ENCODE assay signal across 11 mouse cellular contexts in the genomic region with DNA sequence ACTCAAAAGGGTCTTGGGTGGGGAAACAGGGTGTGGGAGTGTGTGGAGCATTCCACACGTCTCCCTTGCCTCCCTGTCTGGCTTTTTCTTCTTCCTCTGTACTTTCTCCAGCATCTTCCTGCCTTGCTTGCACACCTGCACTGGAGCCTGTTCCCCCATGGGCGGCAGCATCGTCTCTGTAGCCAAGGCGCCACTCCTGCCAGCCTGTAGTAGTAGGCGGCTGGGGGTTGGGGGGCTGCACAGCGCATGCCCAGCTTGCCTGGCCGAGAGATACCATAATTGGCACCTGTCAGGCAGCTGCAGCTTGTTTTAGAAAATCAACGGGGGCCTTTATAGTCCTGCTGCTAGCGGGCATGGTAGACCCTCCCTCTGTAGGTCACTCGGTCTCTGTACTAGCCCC. TPM values are rescaled to one million over a fixed set of nuclear protein-coding genes. Genes with fewer than 3 reads are reported as not detected.
DNase-seq lines count a peak whose midpoint lies in the region; ATAC-seq lines count a peak whose summit lies in the region.
"Had no signal": no experiment of that assay in that cellular context is flagged by ENCODE, and none has a peak within 500 bp of the region (broad histone marks: within the 10 kb centered on the region; RNA-seq: fewer than 3 reads in every experiment).

No protein-coding gene starts in this region.

- H3K4me1 ChIP-seq in hindbrain, embryonic 10.5 days (replicated peaks) = peaks cover 59% of the 10 kb centered on the region
- H3K4me1 ChIP-seq in hindbrain, embryonic 11.5 days (replicated peaks; ENCODE audit: control insufficient read depth, insufficient read depth, low read length) = peaks cover 3% of the 10 kb centered on the region; the same call in 1 of the 2 replicates

- no peak for DNase-seq in hindbrain, embryonic 10.5 days (ENCODE audit: low spot score)
- no peak for DNase-seq in hindbrain, embryonic 11.5 days (ENCODE audit: low spot score)
- DNase-seq in frontal cortex, postnatal 14 days (ENCODE audit: low spot score in 2 of 2) = peak; percentile 46 to 67
- peak; percentile 53 to 66 for DNase-seq in layer of hippocampus, postnatal 36 days
- peak; percentile 73 for DNase-seq in right cerebral cortex, adult 18-20 months
- no peak for DNase-seq in B cell, adult 2 months
- DNase-seq in lung, adult 18-20 months = no peak
- DNase-seq in spleen, adult 12 weeks (ENCODE audit: low spot score) = no peak
- DNase-seq: cerebellum, adult 8-10 months had no signal

- no peak overlapping the region for H3K9ac ChIP-seq in hindbrain, embryonic 11.5 days (ENCODE audit: low read depth, low read length)
- H3K9ac ChIP-seq: heart, embryonic 13.5 days had no signal

- H3K27ac ChIP-seq in hindbrain, embryonic 10.5 days = peak overlapping the region; percentile 40
- no peak overlapping the region for H3K27ac ChIP-seq in hindbrain, embryonic 11.5 days (ENCODE audit: low read depth, low read length)
- H3K27ac ChIP-seq: heart, embryonic 13.5 days; macrophage had no signal

- no peak overlapping the region for H3K4me2 ChIP-seq in hindbrain, embryonic 11.5 days (replicated peaks; ENCODE audit: low read depth, low read length)
- H3K4me2 ChIP-seq: heart, embryonic 13.5 days had no signal

- H3K27me3 ChIP-seq in hindbrain, embryonic 10.5 days (ENCODE audit: insufficient read depth, poor library complexity, severe bottlenecking) = peaks cover 6% of the 10 kb centered on the region
- no peaks in the 10 kb centered on the region for H3K27me3 ChIP-seq in hindbrain, embryonic 11.5 days (ENCODE audit: control insufficient read depth, insufficient read depth, low read length)

- ATAC-seq in hindbrain, embryonic 11.5 days (ENCODE audit: low FRiP score) = no peak

- no peaks in the 10 kb centered on the region for H3K9me3 ChIP-seq in hindbrain, embryonic 10.5 days
- H3K9me3 ChIP-seq in hindbrain, embryonic 11.5 days (ENCODE audit: control insufficient read depth, low read length) = no peaks in the 10 kb centered on the region
- H3K9me3 ChIP-seq: heart, embryonic 13.5 days had no signal

- H3K36me3 ChIP-seq in hindbrain, embryonic 10.5 days = no peaks in the 10 kb centered on the region
- H3K36me3 ChIP-seq in hindbrain, embryonic 11.5 days (ENCODE audit: control insufficient read depth, insufficient read depth, low read length) = no peaks in the 10 kb centered on the region
- H3K36me3 ChIP-seq: heart, embryonic 13.5 days had no signal

- no peak overlapping the region for H3K4me3 ChIP-seq in hindbrain, embryonic 10.5 days
- no peak overlapping the region for H3K4me3 ChIP-seq in hindbrain, embryonic 11.5 days (ENCODE audit: low read depth, low read length)
- H3K4me3 ChIP-seq: heart, embryonic 13.5 days had no signal

- 59% methylated on average over 10 of the region's 10 CpGs for WGBS in hindbrain, embryonic 10.5 days
- 63% methylated on average over 10 of the region's 10 CpGs for WGBS in hindbrain, embryonic 11.5 days

RNA-seq across cellular contexts. Expression of a gene that starts 25.5 kb away (rescaled TPM):
- 36.5 and 44.8 TPM in 2 replicates for polyA plus RNA-seq in hindbrain, embryonic 10.5 days (2016; fragmentation: Nextera tagmentation; extraction: Ambion mirVana)
- polyA plus RNA-seq in hindbrain, embryonic 11.5 days (2014; fragmentation: Nextera tagmentation; extraction: Ambion mirVana) = 38.8 and 46.5 TPM in 2 replicates
- 10 to 100 TPM; 34.6 to 35.0 TPM for total RNA-seq in layer of hippocampus, postnatal 36 days (2021)

RNA-seq across cellular contexts. Expression of a gene that starts 33.7 kb away (rescaled TPM):
- 25.1 and 25.9 TPM in 2 replicates for polyA plus RNA-seq in hindbrain, embryonic 10.5 days (2016; fragmentation: Nextera tagmentation; extraction: Ambion mirVana)
- polyA plus RNA-seq in hindbrain, embryonic 11.5 days (2014; fragmentation: Nextera tagmentation; extraction: Ambion mirVana) = 19.6 and 21.2 TPM in 2 replicates
- total RNA-seq in layer of hippocampus, postnatal 36 days (2021) = 10 to 100 TPM; 15.1 to 18.2 TPM

RNA-seq across cellular contexts. Expression of a gene that starts 33.8 kb away (rescaled TPM):
- 39.2 and 45.7 TPM in 2 replicates for polyA plus RNA-seq in hindbrain, embryonic 10.5 days (2016; fragmentation: Nextera tagmentation; extraction: Ambion mirVana)
- polyA plus RNA-seq in hindbrain, embryonic 11.5 days (2014; fragmentation: Nextera tagmentation; extraction: Ambion mirVana) = 46.2 and 46.5 TPM in 2 replicates
- total RNA-seq in layer of hippocampus, postnatal 36 days (2021) = 10 to 100 TPM; 39.7 to 47.9 TPM

RNA-seq across cellular contexts. Expression of a gene that starts 38.8 kb away (rescaled TPM):
- polyA plus RNA-seq in hindbrain, embryonic 10.5 days (2016; fragmentation: Nextera tagmentation; extraction: Ambion mirVana) = 2.6 and 4.7 TPM in 2 replicates
- 3.7 and 5.0 TPM in 2 replicates for polyA plus RNA-seq in hindbrain, embryonic 11.5 days (2014; fragmentation: Nextera tagmentation; extraction: Ambion mirVana)
- total RNA-seq in layer of hippocampus, postnatal 36 days (2021) = 1 to 10 TPM; 3.4 to 4.3 TPM
- polyA plus RNA-seq: heart, embryonic 13.5 days; macrophage had no signal

RNA-seq across cellular contexts. Expression of a gene that starts 43.1 kb away (rescaled TPM):
- polyA plus RNA-seq in hindbrain, embryonic 10.5 days (2016; fragmentation: Nextera tagmentation; extraction: Ambion mirVana) = 46.4 and 48.3 TPM in 2 replicates
- polyA plus RNA-seq in hindbrain, embryonic 11.5 days (2014; fragmentation: Nextera tagmentation; extraction: Ambion mirVana) = 39.7 and 41.2 TPM in 2 replicates
- total RNA-seq in layer of hippocampus, postnatal 36 days (2021) = 10 to 100 TPM; 15.8 TPM

Comparison
In these comparisons a context has a peak if more than half of its experiments do, and no peak if none do; other contexts are left out.
1. DNase-seq: peak in frontal cortex, postnatal 14 days (2 of 2), layer of hippocampus, postnatal 36 days (2 of 2) and right cerebral cortex, adult 18-20 months (single experiment); none in hindbrain, embryonic 10.5 days (single experiment), hindbrain, embryonic 11.5 days (single experiment), B cell, adult 2 months (0 of 2), lung, adult 18-20 months (0 of 2) and spleen, adult 12 weeks (single experiment).